Mouse (Mus musculus): Measurements from ENCODE around the gene Gpr61. TPM values are rescaled to one million over a fixed set of nuclear protein-coding genes. Genes with fewer than 3 reads are reported as not detected.

Gene Gpr61
- polyA plus RNA-seq, 1 experiment = not detected

- WGBS = 89% methylated on average over 4 of the region's 4 CpGs
- H3K4me1 ChIP-seq (ENCODE audit: control insufficient read depth, insufficient read depth, low read length) = peaks cover 6% of the 10 kb centered on the region; the same call in 1 of the 2 replicates
- no peak for DNase-seq
- no peak overlapping the region for H3K4me3 ChIP-seq (replicated peaks; ENCODE audit: extremely low read depth, low read depth, low read length)
- TF ChIP-seq CTCF (IDR thresholded peaks at IDR 0.05; ENCODE audit: insufficient read depth, low read length) (no peak), POLR2A (IDR thresholded peaks at IDR 0.05; ENCODE audit: borderline replicate concordance, extremely low read depth, low read depth, low read length) (no peak)
Observed at GRCm38 (mm10) chr3:108195287-108195686, 40.6 kb upstream of the Gpr61 start.

GRCm38 (mm10) chr3:108193686-108194085, 39.0 kb upstream of the Gpr61 start:
- H3K4me1 ChIP-seq (ENCODE audit: control insufficient read depth, insufficient read depth, low read length) = peaks cover 3% of the 10 kb centered on the region; the same call in 1 of the 2 replicates
- 75% methylated on average over 4 of the region's 4 CpGs for WGBS
- no peak overlapping the region for H3K4me3 ChIP-seq (replicated peaks; ENCODE audit: extremely low read depth, low read depth, low read length)
- no peak for TF ChIP-seq POLR2A (IDR thresholded peaks at IDR 0.05; ENCODE audit: borderline replicate concordance, extremely low read depth, low read depth, low read length)
- no peak for TF ChIP-seq CTCF (IDR thresholded peaks at IDR 0.05; ENCODE audit: insufficient read depth, low read length)
- DNase-seq = no peak

DNA sequence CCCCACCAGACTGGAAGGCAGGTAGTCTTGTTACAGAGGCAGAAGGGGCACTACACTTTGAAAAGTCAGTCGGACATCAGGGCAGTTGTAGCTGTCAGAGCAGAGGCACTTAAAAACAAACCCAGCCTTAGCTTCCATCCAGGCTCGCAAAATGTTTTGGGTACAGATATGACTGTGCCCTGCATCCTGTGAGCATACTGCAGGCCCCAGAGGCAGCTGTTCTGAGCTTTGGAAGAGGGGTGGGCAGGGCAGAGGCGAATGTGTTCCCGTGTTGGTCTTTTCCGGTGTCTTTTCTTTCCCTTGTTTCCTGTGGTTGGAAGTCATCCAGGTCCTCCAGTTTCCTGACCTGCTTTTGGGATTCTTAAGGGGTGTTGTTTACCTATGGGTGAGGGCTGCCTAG, 35.2 kb upstream of the Gpr61 start:
- peaks cover 11% of the 10 kb centered on the region for H3K4me1 ChIP-seq (ENCODE audit: control insufficient read depth, insufficient read depth, low read length)
- no peak for DNase-seq
- H3K4me3 ChIP-seq (replicated peaks; ENCODE audit: extremely low read depth, low read depth, low read length) = no peak overlapping the region
- WGBS = 15% methylated on average over 5 of the region's 5 CpGs
- TF ChIP-seq POLR2A (IDR thresholded peaks at IDR 0.05; ENCODE audit: borderline replicate concordance, extremely low read depth, low read depth, low read length) (no peak), CTCF (IDR thresholded peaks at IDR 0.05; ENCODE audit: insufficient read depth, low read length) (no peak)

DNA sequence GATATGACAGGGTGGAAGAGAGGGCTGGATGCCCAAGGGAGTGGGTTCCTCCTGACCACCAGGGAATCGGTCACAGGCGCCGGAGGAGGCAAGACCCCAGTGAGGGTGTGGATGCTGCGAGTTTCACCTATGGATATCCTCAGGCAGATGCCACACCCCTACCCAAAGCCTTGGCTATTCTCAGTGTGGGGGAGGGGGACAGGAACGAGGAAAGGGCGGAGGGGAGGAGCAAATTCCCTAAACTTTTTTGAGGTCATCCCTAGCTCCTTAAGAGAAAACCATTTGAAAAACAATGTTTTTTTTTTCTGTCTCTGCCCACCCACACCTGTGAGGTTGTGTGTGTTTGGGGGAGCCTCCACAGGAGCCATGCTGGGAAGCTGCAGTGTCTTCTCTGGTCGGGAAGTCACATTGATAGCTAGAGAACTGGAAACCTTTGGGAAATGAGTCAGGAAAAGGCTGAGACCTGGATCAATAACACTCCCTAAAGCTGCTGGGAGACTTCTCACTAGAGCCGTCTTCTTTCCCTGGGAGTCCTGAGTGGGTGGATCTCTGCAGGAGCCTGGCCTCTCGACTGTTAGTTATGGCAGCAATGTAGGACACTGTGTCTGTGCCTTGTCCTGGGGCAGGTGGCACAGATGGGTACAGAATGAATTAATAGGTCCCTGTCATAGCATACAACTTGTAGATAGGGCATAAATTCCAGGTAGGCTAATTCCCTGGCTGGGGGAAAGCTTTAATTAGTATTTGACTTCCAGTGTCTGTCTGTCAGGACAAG, 34.2 kb upstream of the Gpr61 start:
- TF ChIP-seq CTCF (IDR thresholded peaks at IDR 0.05; ENCODE audit: insufficient read depth, low read length) = no peak
- no peak for TF ChIP-seq POLR2A (IDR thresholded peaks at IDR 0.05; ENCODE audit: borderline replicate concordance, extremely low read depth, low read depth, low read length)
- Histone ChIP-seq H3K4me1 (ENCODE audit: control insufficient read depth, insufficient read depth, low read length) (peaks cover 11% of the 10 kb centered on the region), H3K4me3 (replicated peaks; ENCODE audit: extremely low read depth, low read depth, low read length) (no peak overlapping the region)
- DNase-seq = no peak
- 84% methylated on average over 9 of the region's 9 CpGs for WGBS

- 73% methylated on average over 20 of the region's 20 CpGs for WGBS
- Histone ChIP-seq H3K4me3 (replicated peaks; ENCODE audit: extremely low read depth, low read depth, low read length) (peak overlapping the region; percentile 9), H3K4me1 (ENCODE audit: control insufficient read depth, insufficient read depth, low read length) (peaks cover 11% of the 10 kb centered on the region)
- no peak for DNase-seq
- TF ChIP-seq CTCF (IDR thresholded peaks at IDR 0.05; ENCODE audit: insufficient read depth, low read length) = no peak
- no peak for TF ChIP-seq POLR2A (IDR thresholded peaks at IDR 0.05; ENCODE audit: borderline replicate concordance, extremely low read depth, low read depth, low read length)
Observed at GRCm38 (mm10) chr3:108187111-108187795, 32.6 kb upstream of the Gpr61 start.

DNA sequence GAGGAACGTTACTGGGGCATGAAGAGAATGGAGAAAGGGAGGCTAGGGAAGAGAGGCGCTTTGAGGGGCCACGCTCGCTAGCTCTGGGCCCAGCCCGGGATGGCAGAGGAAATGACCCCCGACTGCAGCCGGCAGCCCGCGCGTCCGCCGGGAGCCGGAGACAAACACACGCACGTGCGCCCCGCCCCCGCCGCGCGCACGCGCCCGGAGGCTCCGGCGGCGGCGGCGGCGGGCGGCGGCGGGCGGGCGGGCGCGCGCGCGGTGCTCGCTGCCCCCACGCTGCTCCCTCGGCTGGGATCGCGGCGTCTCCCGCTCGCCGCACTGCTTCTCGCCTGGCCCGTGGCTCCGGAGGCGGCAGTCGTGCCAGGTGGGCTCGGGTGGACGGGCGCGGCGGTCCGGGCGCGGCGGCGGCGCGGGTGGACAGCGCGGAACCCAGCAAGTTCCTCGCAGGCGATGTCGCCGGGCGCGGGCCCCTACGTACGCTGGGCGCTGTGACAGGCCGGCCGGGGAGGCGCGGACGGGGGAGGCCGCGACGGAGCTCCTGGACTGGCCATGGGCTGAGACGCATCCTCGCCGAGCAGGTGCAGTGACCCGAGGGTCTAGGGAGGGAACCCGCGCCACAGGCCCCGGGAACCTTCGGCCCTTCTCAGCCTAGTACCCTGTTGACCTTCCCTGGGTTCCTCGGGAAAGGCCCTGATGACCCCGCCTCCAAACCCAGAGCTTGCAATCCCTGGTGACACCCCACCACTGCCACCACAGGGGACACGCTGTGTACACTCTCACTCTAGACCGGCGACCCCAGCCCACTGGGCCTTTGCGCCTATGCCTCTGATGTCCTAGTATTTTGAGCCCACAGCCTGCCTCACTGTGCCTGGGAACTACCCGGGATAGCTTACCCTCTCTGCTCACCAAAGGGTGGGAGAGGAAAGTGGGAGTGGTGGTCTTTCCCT, 31.7 kb upstream of the Gpr61 start, which contains the start of gene Amigo1:
Amigo1 (plus strand) TSS at position 238 of the 950 bp plus-strand sequence.
- TF ChIP-seq POLR2A (IDR thresholded peaks at IDR 0.05; ENCODE audit: borderline replicate concordance, extremely low read depth, low read depth, low read length) (no peak), CTCF (IDR thresholded peaks at IDR 0.05; ENCODE audit: insufficient read depth, low read length) (no peak)
- WGBS = 5% methylated on average over 68 of the region's 100 CpGs
- H3K4me3 ChIP-seq (replicated peaks; ENCODE audit: extremely low read depth, low read depth, low read length) = peak within 1 kb of the TSS; percentile 91
- DNase-seq = peak; percentile 59
- H3K4me1 ChIP-seq (ENCODE audit: control insufficient read depth, insufficient read depth, low read length) = peaks cover 11% of the 10 kb centered on the region

GRCm38 (mm10) chr3:108185460-108186097, 30.9 kb upstream of the Gpr61 start:
- Histone ChIP-seq H3K4me3 (replicated peaks; ENCODE audit: extremely low read depth, low read depth, low read length) (peak overlapping the region; percentile 84), H3K4me1 (ENCODE audit: control insufficient read depth, insufficient read depth, low read length) (peaks cover 11% of the 10 kb centered on the region)
- no peak for TF ChIP-seq CTCF (IDR thresholded peaks at IDR 0.05; ENCODE audit: insufficient read depth, low read length)
- TF ChIP-seq POLR2A (IDR thresholded peaks at IDR 0.05; ENCODE audit: borderline replicate concordance, extremely low read depth, low read depth, low read length) = no peak
- 4% methylated on average over 16 of the region's 16 CpGs for WGBS
- no peak for DNase-seq

DNA sequence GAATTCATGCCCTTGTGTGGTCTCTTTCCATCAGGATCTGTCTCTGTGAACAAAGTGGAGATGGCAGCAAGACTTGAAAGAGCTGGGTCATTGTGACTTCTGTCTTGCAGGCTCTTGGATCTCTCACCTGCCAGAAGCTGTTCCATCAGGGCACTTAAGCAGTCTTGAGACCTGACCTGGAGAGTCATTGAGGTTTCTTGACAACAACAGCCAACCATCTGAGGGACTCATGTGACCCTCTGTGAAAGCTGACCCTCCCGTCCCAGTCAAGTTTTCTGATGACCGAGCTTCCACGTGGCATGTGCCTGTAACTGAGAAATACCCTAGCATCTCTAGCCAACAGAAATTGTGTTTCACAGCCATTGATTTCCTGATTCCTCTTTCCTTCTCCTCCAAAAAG, 30.1 kb upstream of the Gpr61 start:
- DNase-seq = peak; percentile 44
- WGBS = 53% methylated on average over 3 of the region's 3 CpGs
- H3K4me3 ChIP-seq (replicated peaks; ENCODE audit: extremely low read depth, low read depth, low read length) = no peak overlapping the region
- peaks cover 9% of the 10 kb centered on the region for H3K4me1 ChIP-seq (ENCODE audit: control insufficient read depth, insufficient read depth, low read length)
- TF ChIP-seq POLR2A (IDR thresholded peaks at IDR 0.05; ENCODE audit: borderline replicate concordance, extremely low read depth, low read depth, low read length) (no peak), CTCF (IDR thresholded peaks at IDR 0.05; ENCODE audit: insufficient read depth, low read length) (no peak)

All from lung, adult 2 months (tissue).